Mouse (Mus musculus) regulatory T cell (primary cell): ENCODE measurements around the gene Fry.

ENCODE experiments used
- in situ Hi-C: fragments of 300-600 bp; cut with MboI, MseI; formaldehyde crosslinking; loops from one replicate; pipeline ENCODE4 v1.15.1; 2025; ENCODE audit warnings: high pct_unique_total_duplicates

Fry gene

GRCm38 (mm10) chr5:150388623-150389022 lies 270.2 kb downstream of the Fry start:
- in situ Hi-C loops = no loop called here

GRCm38 (mm10) chr5:150389589-150390377 lies 271.3 kb downstream of the Fry start:
- in situ Hi-C loops = no loop called here

GRCm38 (mm10) chr5:150390422-150390821 lies 272.0 kb downstream of the Fry start:
- in situ Hi-C loops = no loop called here

DNA sequence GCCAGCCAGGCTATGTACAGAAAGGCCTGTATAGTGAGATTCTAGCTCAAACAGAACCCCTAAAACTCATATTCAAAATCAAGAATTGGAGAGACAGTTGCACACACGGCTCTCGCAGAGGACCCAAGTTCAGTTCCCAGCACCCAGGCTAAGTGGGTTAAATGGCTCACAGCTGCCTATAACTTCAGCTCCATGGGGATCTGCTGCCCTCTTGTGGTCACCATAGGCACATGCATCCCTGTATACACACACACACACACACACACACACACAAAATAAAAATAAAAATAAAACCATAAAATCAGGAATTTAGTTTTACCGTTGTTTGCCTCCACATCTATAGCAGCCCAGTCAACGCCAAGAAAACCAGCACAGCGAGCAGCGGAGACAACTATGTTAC lies 276.2 kb downstream of the Fry start:
- in situ Hi-C loops = no loop called here

DNA sequence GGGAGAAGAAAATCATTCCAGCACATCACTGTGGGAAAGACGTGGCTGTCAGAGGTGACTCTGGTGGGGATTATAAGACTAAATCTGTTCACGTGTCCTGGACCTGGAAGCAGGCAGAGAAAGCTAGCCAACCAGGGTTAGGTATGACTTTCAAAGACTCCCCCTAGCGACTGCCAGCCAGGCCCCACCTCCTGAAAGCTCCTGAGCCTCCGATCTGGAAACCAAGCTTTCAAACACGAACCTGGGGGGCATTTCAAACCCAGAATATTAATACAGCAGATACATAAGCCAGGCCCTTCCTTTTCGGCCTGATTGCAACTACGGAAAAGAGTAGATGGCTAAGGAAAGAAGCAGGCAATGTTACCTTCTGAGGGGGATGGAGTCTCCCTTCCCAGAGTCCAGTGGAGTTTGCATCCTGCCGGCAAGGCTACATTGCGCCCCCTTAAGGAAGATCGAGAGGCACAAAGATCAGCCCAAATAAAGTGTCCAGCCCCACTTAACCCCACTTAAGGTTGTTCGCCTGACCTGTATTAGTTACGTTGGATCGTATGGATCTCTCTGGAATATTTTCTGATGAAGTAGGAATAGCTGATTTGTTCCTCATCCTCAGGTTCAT lies 284.5 kb downstream of the Fry start:
- in situ Hi-C loops = no loop called here

GRCm38 (mm10) chr5:150404867-150405266 lies 286.4 kb downstream of the Fry start:
- in situ Hi-C loops = no loop called here

DNA sequence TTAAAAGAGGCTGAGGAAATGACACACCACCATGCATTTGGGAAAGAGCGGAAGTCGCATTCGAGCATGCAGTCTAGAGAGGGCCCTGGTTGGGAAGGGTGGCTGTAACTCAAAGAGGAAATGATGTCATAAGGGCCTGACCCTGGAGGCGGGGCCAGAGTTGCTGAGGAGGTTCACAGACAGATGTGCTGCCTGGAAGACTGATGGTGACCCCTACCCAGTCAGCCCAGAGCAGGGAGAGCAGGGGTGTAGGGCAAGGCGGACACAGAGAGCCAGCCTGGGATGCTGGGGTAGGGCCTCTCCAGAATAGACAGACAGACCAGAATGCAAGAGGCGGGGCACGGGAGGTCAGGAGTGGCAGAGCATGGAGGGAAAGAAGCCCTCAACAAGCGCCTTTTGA lies 290.5 kb downstream of the Fry start:
- in situ Hi-C loops = no loop called here

- in situ Hi-C loops = no loop called here
These were observed 291.1 kb downstream of the Fry start for GRCm38 (mm10) chr5:150409451-150410045.

DNA sequence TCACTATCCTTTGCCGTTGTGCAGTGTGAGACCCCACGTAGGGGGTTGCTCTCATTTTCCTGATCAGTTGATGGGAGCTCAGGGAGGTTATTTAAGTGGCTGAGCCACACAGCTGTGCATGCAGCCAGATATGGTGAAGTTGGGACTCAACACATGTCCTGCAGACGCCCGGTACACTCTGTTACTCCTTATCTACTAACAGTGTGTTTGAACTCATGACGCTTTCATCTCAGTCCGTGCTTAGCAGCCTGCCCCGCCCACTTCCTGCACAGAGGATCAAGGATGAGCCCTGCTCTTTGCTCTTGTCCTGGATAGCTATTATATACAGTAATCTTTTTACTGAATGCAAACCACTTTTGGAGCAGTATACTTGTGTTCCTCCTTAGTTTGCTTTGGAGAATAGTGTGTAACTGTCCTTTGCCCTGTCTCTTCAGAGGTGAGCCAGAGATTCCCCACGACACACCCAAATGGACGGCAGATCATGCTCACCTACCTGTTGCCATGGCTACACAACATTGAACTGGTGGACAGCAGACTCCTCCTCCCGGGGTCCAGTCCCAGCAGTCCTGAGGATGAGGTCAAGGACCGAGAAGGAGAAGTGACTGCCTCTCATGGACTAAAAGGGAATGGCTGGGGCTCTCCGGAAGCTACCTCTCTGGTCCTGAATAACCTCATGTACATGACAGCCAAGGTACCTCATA lies 294.5 kb downstream of the Fry start:
- in situ Hi-C loops = no loop called here

DNA sequence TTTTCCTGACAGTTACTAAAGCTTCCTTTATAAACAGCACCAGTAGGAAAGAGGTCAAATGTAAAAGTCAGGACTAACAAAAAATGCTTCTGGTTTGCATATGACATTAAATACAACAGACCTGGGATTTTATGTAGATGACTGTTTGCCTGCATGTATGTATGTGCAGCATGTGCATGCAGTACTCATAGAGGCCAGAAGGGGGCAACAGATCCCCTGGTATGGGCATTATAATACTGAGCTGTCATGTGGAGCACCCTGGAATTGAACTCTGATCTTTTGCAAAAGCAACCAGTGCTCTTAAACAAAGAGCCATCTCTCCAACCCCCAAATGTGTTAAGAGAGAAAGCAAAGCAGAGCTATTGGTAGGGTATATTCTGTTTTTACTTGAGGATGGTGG lies 296.4 kb downstream of the Fry start:
- in situ Hi-C loops = no loop called here

DNA sequence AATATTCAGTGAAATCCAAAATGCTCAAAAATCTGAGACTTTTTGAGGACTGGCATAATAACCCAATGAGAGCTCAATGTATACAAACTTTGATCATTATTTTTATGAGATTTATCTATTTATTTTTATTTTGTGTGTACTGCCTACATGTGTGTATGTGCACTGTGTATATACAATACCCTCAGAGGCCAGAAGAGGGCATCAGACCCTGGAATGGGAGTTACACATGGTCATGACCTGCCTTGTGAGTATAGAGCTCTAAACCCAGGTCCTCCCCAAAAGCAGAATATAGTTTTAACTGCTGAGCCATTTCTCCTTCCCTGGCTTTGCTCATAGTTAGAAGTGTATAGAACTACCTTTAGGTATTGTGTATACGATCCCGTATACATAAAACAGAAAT lies 298.8 kb downstream of the Fry start:
- in situ Hi-C loops = no loop called here

DNA sequence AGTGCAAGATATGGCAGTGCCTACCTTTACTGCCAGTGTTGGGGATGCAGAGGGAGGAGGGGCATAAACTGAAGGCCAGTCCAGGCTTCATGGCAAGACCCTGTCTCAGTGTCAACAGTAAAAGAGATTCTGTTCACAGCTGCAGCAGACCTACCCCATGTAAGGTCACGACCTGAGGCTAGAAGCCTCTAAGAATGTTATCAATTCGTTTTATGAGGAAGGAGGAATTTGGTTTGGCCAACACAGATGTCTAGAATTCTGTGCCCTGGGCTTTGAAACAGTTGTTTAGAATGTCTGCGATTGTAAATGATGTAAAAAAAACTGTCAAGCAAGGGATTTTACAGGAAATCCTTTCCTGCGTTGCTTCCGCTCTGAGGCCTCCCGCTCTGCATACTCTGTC lies 299.6 kb downstream of the Fry start:
- in situ Hi-C loops = no loop called here

GRCm38 (mm10) chr5:150425038-150425437 lies 306.6 kb downstream of the Fry start:
- in situ Hi-C loops = loop anchor here (5.0 kb wide), 1 partner anchor 258 kb away; no protein-coding TSS in a partner anchor

- in situ Hi-C loops = loop anchor here (5.0 kb wide), 1 partner anchor 259 kb away; no protein-coding TSS in a partner anchor
These were observed 308.1 kb downstream of the Fry start for GRCm38 (mm10) chr5:150426595-150426994.

GRCm38 (mm10) chr5:150431286-150431685 lies 312.8 kb downstream of the Fry start:
- in situ Hi-C loops = no loop called here

DNA sequence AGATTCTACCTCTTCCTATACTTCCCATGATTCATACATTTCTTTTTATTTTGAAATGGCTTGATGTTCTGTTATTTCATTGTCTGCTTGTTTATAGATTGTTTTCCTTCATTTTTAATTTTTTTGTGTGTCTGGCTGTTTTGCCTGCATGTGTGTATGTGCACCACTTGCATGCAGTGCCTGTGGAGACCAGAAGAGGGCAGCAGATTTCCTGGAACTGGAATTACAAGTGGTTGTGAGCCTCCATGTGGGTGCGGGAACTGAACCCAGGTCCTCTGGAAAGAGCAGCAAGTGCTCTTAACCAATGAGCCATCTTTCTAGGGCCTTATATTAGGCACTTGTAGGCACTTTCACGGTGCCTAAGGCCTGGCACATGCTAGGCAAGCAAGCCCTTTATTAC lies 314.5 kb downstream of the Fry start:
- in situ Hi-C loops = no loop called here

GRCm38 (mm10) chr5:150436629-150437389 lies 318.4 kb downstream of the Fry start:
- in situ Hi-C loops = no loop called here

DNA sequence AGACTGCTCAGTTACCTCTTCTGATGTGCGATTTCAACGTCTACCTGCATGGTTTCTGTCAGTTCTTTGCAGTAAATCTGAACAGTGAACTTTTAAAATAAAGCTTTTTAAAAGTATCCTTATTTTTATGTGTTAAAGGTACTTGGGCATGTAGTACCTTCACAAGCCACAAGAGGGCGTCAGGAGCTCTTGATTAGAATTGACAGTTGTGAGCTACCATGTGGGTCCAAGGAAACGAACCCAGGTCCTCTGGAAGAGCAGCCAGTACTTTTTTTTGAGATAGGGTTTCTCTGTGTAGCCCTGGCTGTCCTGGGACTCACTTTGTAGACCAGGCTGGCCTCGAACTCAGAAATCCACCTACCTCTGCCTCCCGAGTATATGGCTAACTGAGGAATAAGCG lies 323.2 kb downstream of the Fry start:
- in situ Hi-C loops = no loop called here

DNA sequence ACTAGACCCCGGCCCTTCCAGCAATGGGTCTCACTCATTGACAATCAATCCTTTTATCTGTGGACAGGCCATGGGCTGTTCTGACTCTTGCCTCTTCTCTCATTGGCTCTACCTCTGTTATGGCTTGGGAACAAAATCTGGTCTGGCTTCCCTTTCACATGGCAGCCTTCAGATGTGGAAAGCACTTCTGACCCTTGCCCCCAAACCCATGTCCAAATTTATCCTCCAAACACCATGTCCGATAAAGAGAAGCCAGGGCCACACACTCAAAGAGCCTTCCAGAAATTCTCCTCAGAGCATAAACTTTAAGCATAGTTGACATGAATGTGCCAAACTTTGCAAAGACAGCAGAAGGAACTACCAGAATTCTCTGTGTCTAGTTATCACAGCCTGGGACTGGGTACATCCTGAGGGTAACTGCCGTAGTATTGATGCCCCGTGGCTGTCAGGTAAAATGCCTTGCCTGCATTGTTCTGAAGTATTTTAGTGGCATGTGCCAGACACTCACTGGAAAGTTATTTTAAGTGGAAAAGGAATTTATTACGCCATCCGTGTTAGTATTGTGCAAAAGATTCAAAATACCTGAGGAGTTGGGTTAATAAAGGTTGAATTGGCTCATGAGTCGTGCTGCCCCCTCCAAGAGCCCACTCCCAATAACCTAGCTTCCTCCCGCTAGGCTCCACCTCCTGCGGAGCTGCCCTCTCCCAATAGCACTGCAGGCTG lies 333.0 kb downstream of the Fry start:
- in situ Hi-C loops = no loop called here

DNA sequence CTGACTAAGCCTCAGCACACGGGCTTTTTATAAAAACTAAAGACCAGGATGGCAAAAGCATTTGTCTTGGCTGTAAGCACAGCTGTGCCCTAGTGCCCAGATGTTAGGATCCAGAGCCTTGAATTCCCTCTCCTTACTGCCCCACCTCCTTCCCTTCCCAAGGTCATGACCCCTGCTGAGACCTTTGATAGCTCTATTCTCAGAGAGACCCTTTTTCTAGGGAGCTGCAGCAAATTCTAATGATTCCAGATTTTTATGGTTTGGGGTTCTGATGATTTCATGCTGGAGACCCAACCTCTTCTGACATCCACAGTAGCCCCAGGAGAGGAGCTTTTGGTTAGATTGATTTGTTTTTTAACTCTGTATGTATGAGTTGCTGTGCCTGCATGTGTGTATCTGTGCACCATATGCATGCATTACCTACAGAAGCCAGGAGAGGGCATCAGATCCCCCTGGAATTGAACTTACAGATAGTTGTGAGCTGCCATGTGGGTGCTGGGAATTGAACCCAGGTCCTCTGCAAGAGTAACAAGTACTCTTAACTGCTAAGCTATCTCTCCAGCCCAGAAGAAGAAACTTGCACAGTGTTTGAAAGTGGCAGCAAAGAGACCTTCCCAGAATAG lies 333.7 kb downstream of the Fry start:
- in situ Hi-C loops = no loop called here
